Mouse (Mus musculus): ENCODE measurements around the gene Rabgef1. TPM values are rescaled to one million over a fixed set of nuclear protein-coding genes. Genes with fewer than 3 reads are reported as not detected.

The Rabgef1 gene
- total RNA-seq, 2 experiments from 2014 or later: 59.2 to 66.9 TPM

GRCm38 (mm10) chr5:130144334-130145312 lies 27.0 kb upstream of the Rabgef1 start, which contains the start of gene Kctd7:
Gene Kctd7, plus strand, starts transcription at chr5:130144861.
- Histone ChIP-seq H3K27ac (peak within 1 kb of the TSS; percentile 87), H3K4me3 (peak within 1 kb of the TSS; percentile 95)
- TF ChIP-seq CTCF (IDR thresholded peaks at IDR 0.05): peak; percentile 24; the same call in 1 of the 2 replicates
- intact Hi-C loops (cut with DNase I): loop anchor here (5.0 kb wide), 1 partner anchor 117 kb away; the partner anchor contains the start of genes Asl and Crcp
- peak; percentile 92 to 95 for DNase-seq (ENCODE audit: extremely low spot score in 1 of 2, low spot score in 2 of 2)

- no peak overlapping the region for H3K27ac ChIP-seq
- TF ChIP-seq CTCF (IDR thresholded peaks at IDR 0.05): no peak
- intact Hi-C loops (cut with DNase I): no loop called here
- DNase-seq (ENCODE audit: extremely low spot score in 1 of 2, low spot score in 2 of 2): peak in 1 of 2 experiments; percentile 39
- H3K4me3 ChIP-seq: peak overlapping the region; percentile 95
These were observed 25.6 kb upstream of the Rabgef1 start for GRCm38 (mm10) chr5:130145961-130146360.

GRCm38 (mm10) chr5:130149726-130150310 lies 21.8 kb upstream of the Rabgef1 start:
- no peak for DNase-seq (ENCODE audit: extremely low spot score in 1 of 2, low spot score in 2 of 2)
- peak overlapping the region; percentile 13; the same call in 1 of the 2 replicates for H3K27ac ChIP-seq
- no peak for TF ChIP-seq CTCF (IDR thresholded peaks at IDR 0.05)
- H3K4me3 ChIP-seq: no peak overlapping the region
- intact Hi-C loops (cut with DNase I): no loop called here

- no peak for TF ChIP-seq CTCF (IDR thresholded peaks at IDR 0.05)
- no peak overlapping the region for H3K4me3 ChIP-seq
- intact Hi-C loops (cut with DNase I): no loop called here
- DNase-seq (ENCODE audit: extremely low spot score in 1 of 2, low spot score in 2 of 2): no peak
- no peak overlapping the region for H3K27ac ChIP-seq
These were observed 17.3 kb upstream of the Rabgef1 start for GRCm38 (mm10) chr5:130154286-130154685.

GRCm38 (mm10) chr5:130158545-130158944 lies 13.1 kb upstream of the Rabgef1 start:
- intact Hi-C loops (cut with DNase I): no loop called here
- no peak for DNase-seq (ENCODE audit: extremely low spot score in 1 of 2, low spot score in 2 of 2)
- no peak overlapping the region for H3K4me3 ChIP-seq

DNA sequence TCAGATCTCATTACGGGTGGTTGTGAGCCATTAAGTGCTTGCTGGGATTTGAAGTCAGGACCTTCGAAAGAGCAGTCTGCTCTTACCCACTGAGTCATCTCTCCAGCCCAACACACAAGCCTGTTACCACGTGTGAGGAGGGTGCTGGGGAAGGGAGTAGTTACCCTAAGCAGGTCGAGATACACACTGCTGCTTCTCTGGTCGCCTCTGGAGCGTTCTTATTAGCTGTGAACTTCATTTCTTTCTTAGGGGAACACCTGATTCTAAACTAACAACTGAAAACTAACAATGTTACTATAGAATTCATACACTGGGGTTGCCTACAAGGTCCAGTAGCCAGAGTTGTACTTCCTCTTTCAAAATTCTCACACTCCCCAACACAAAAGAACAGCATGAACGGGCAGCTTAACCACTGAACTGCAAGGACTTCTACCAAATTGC lies 11.8 kb upstream of the Rabgef1 start:
- intact Hi-C loops (cut with DNase I): no loop called here

More at GRCm38 (mm10) chr5:130158545-130158944, 13.1 kb upstream of the Rabgef1 start:
- TF ChIP-seq CTCF (IDR thresholded peaks at IDR 0.05): no peak
- H3K27ac ChIP-seq: no peak overlapping the region

DNA sequence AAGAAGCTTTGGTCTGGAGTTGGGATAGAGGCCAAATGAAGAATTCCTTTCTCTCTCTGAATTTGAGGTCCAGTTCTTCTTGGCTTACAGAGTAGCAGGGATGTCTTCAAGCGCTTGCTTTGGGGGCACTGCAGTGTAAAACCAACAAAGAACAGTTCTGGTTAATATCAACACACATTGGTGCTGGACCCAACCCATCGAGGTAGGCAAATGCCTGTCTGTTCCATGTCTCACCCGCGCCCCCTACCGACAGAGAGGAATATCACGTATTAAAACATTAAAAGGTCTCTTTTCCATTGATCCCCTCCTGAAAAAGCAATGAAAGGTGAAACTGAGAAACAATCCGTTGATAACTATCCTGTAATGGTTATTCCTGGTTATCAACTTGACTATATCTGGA lies 7.9 kb upstream of the Rabgef1 start:
- DNase-seq (ENCODE audit: extremely low spot score in 1 of 2, low spot score in 2 of 2): peak; percentile 71 to 76
- H3K27ac ChIP-seq: no peak overlapping the region
- intact Hi-C loops (cut with DNase I): loop anchor here (1.0 kb wide), 1 partner anchor 140 kb away; no protein-coding TSS in a partner anchor
- H3K4me3 ChIP-seq: no peak overlapping the region
- TF ChIP-seq CTCF (IDR thresholded peaks at IDR 0.05): peak; percentile 87

More for the DNA sequence above, 11.8 kb upstream of the Rabgef1 start:
- DNase-seq (ENCODE audit: extremely low spot score in 1 of 2, low spot score in 2 of 2): no peak
- Histone ChIP-seq H3K4me3 (no peak overlapping the region), H3K27ac (no peak overlapping the region)
- no peak for TF ChIP-seq CTCF (IDR thresholded peaks at IDR 0.05)

GRCm38 (mm10) chr5:130165213-130165612 lies 6.4 kb upstream of the Rabgef1 start:
- H3K4me3 ChIP-seq: no peak overlapping the region
- no peak for DNase-seq (ENCODE audit: extremely low spot score in 1 of 2, low spot score in 2 of 2)
- TF ChIP-seq CTCF (IDR thresholded peaks at IDR 0.05): no peak
- intact Hi-C loops (cut with DNase I): no loop called here
- H3K27ac ChIP-seq: no peak overlapping the region

GRCm38 (mm10) chr5:130169109-130169508 lies 2.5 kb upstream of the Rabgef1 start:
- no peak for TF ChIP-seq CTCF (IDR thresholded peaks at IDR 0.05)
- H3K4me3 ChIP-seq: no peak overlapping the region
- no peak for DNase-seq (ENCODE audit: extremely low spot score in 1 of 2, low spot score in 2 of 2)
- no peak overlapping the region for H3K27ac ChIP-seq
- intact Hi-C loops (cut with DNase I): no loop called here

- intact Hi-C loops (cut with DNase I): no loop called here
- DNase-seq (ENCODE audit: extremely low spot score in 1 of 2, low spot score in 2 of 2): no peak
- peak overlapping the region; percentile 97 for H3K4me3 ChIP-seq
- no peak for TF ChIP-seq CTCF (IDR thresholded peaks at IDR 0.05)
- H3K27ac ChIP-seq: peak overlapping the region; percentile 97
These were observed 754 bp upstream of the Rabgef1 start for GRCm38 (mm10) chr5:130170666-130171422.

DNA sequence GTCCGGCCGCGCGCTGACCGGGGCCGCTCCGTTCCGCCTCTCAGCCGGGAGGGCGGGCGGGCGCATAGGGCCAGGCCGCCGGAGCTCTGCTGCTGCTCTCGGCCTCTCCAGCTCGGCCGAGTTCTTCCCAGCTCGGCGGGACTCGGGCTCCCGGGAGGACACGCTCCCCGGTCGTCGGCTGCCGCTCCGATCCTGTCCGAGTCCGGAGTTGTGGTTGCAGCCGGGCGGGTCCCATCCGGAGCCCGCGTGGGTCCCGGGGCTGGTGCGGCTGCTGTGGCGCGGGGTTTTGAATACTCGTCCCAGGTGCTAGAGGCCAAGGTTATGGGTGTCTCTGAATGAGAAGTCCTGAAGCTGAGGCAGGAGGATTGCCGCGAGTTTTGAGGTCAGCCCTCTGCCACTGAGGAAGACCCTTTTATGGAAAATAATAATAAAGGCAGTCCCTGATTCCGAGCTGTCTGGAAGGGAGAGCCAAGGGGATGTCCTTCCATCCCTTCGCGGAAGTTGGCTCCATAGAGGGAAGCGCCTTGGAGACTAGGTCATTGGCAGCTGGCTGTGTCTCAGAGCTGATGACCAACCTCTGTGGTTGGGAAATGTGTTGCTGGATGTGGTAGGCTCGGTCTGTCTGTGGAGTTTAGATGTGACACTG lies 481 bp downstream of the Rabgef1 start:
- peak overlapping the region; percentile 85 for H3K27ac ChIP-seq
- H3K4me3 ChIP-seq: peak overlapping the region; percentile 97
- intact Hi-C loops (cut with DNase I): no loop called here
- TF ChIP-seq CTCF (IDR thresholded peaks at IDR 0.05): no peak
- DNase-seq (ENCODE audit: extremely low spot score in 1 of 2, low spot score in 2 of 2): no peak

Data from left cerebral cortex, adult 2 months (tissue).